Mouse (Mus musculus) hematopoietic stem cell, adult 5-6 weeks (primary cell): Measurements from ENCODE around the gene Slc9a2. TPM values are rescaled to one million over a fixed set of nuclear protein-coding genes. Genes with fewer than 3 reads are reported as not detected.
"Not testable (repeated sequence)": the region's sequence is repeated elsewhere in the genome, so short reads cannot be mapped to it uniquely, and the experiment has no call there.

Source experiments
- ATAC-seq, 2 experiments: fragments of 125-278 bp in 1 of 2; replicated peaks in 1 of 2; 2 replicates each; pipeline ENCODE4 v1.8.0; 2016 to 2017; ENCODE audit warnings: inconsistent platforms in 2 of 2, mild to moderate bottlenecking in 2 of 2, moderate number of reproducible peaks in 2 of 2, low read depth in 1 of 2, moderate TSS enrichment in 1 of 2; ENCODE audit not compliant: low FRiP score in 2 of 2, poor library complexity in 2 of 2, severe bottlenecking in 2 of 2, insufficient read depth in 1 of 2, low TSS enrichment in 1 of 2
- total RNA-seq: library from RNA; stranded (forward); fragments of 172-1452, 232-1000 nt; gene quantifications from 2 replicates; pipeline ENCODE4 v1.2.3, GENCODE M21; 2017

The Slc9a2 gene
- total RNA-seq, 1 experiment from 2014 or later = 0.69 TPM

GRCm38 (mm10) chr1:40681699-40682510 is 1.5 kb downstream of the Slc9a2 start:
- ATAC-seq = 0 out of 4 replicates have a peak, but pooled peaks of 1 of the 2 experiments have one; percentile 10

GRCm38 (mm10) chr1:40694296-40694695 is 13.9 kb downstream of the Slc9a2 start:
- no peak for ATAC-seq

- no peak for ATAC-seq
Observed at GRCm38 (mm10) chr1:40696436-40696835, 16.1 kb downstream of the Slc9a2 start.

- no peak for ATAC-seq
Observed at GRCm38 (mm10) chr1:40705099-40705498, 24.7 kb downstream of the Slc9a2 start.

- no peak for ATAC-seq
Observed at GRCm38 (mm10) chr1:40714950-40715349, 34.6 kb downstream of the Slc9a2 start.

GRCm38 (mm10) chr1:40726051-40726450 is 45.7 kb downstream of the Slc9a2 start:
- no peak for ATAC-seq

- ATAC-seq = no peak
Observed at GRCm38 (mm10) chr1:40727404-40727803, 47.0 kb downstream of the Slc9a2 start.

GRCm38 (mm10) chr1:40728636-40729035 is 48.3 kb downstream of the Slc9a2 start:
- ATAC-seq = no peak

- 0 out of 4 replicates have a peak, but pooled peaks have one; percentile 36 to 42 for ATAC-seq
Observed at GRCm38 (mm10) chr1:40737671-40738070, 57.3 kb downstream of the Slc9a2 start.

- ATAC-seq = not testable (repeated sequence)
Observed at GRCm38 (mm10) chr1:40738246-40738645, 57.9 kb downstream of the Slc9a2 start.

- no peak for ATAC-seq
Observed at GRCm38 (mm10) chr1:40740739-40741138, 60.4 kb downstream of the Slc9a2 start.

- ATAC-seq = no peak
Observed at GRCm38 (mm10) chr1:40746089-40746488, 65.7 kb downstream of the Slc9a2 start.

GRCm38 (mm10) chr1:40759751-40760445 is 79.5 kb downstream of the Slc9a2 start:
- no peak for ATAC-seq

GRCm38 (mm10) chr1:40764042-40764441 is 83.7 kb downstream of the Slc9a2 start:
- no peak for ATAC-seq

- no peak for ATAC-seq
Observed at GRCm38 (mm10) chr1:40764701-40765275, 84.4 kb downstream of the Slc9a2 start.

GRCm38 (mm10) chr1:40765521-40765920 is 85.1 kb downstream of the Slc9a2 start:
- no peak for ATAC-seq

- no peak for ATAC-seq
Observed at GRCm38 (mm10) chr1:40767588-40767987, 87.2 kb downstream of the Slc9a2 start.

- ATAC-seq = peak; percentile 73 to 87
Observed at GRCm38 (mm10) chr1:40768606-40769005, 88.2 kb downstream of the Slc9a2 start.
